Mouse (Mus musculus) intestine, embryonic 15.5 days (tissue): Measurements from ENCODE around the gene Ap2b1. TPM values are rescaled to one million over a fixed set of nuclear protein-coding genes. Genes with fewer than 3 reads are reported as not detected.

Experiments
- ATAC-seq: fragments of 200-750 bp; cut with Nextera tagmentation; 2 replicates; pipeline ENCODE4 v1.8.0; 2017; ENCODE audit warnings: moderate TSS enrichment, moderate library complexity
- H3K27ac ChIP-seq: fragments of 300-500 bp; sonication (generic); 2 replicates; pipeline ENCODE4 v1.5.1; 2015; ENCODE audit warnings: mild to moderate bottlenecking, inconsistent platforms
- H3K27me3 ChIP-seq: fragments of 300-500 bp; sonication (generic); replicated peaks from 2 replicates; pipeline ENCODE4 v1.6.1; 2015; ENCODE audit warnings: inconsistent platforms
- H3K36me3 ChIP-seq: fragments of 300-500 bp; sonication (generic); 2 replicates; pipeline ENCODE4 v1.6.1; 2015; ENCODE audit warnings: inconsistent platforms
- H3K4me1 ChIP-seq: fragments of 300-500 bp; sonication (generic); replicated peaks from 2 replicates; pipeline ENCODE4 v1.6.1; 2015; ENCODE audit warnings: inconsistent platforms
- H3K4me2 ChIP-seq: fragments of 300-500 bp; sonication (generic); replicated peaks from 2 replicates; pipeline ENCODE4 v1.6.1; 2015; ENCODE audit warnings: mild to moderate bottlenecking, inconsistent platforms
- H3K4me3 ChIP-seq: fragments of 300-500 bp; sonication (generic); replicated peaks from 2 replicates; pipeline ENCODE4 v1.5.1; 2015; ENCODE audit warnings: inconsistent platforms
- H3K9ac ChIP-seq: fragments of 300-500 bp; sonication (generic); 2 replicates; pipeline ENCODE4 v1.6.1; 2015; ENCODE audit warnings: inconsistent platforms
- H3K9me3 ChIP-seq: fragments of 300-500 bp; sonication (generic); 2 replicates; pipeline ENCODE4 v1.6.1; 2016; ENCODE audit warnings: inconsistent platforms
- WGBS: fragments of 180-500 bp; shearing (Covaris S2); methylation state at CpG from one replicate; pipeline ENCODE4 v1.1.7; 2015; 5-methylcytosine and 5-hydroxymethylcytosine counted together
- polyA plus RNA-seq: library from polyadenylated mRNA; unstranded; fragments of >200 nt; fragmentation: Nextera tagmentation; extraction: Ambion mirVana; gene quantifications from 2 replicates; pipeline ENCODE4 v1.2.1, GENCODE M21; 2015

Gene Ap2b1
- polyA plus RNA-seq, 1 experiment from 2014 or later: 51.0 TPM

DNA sequence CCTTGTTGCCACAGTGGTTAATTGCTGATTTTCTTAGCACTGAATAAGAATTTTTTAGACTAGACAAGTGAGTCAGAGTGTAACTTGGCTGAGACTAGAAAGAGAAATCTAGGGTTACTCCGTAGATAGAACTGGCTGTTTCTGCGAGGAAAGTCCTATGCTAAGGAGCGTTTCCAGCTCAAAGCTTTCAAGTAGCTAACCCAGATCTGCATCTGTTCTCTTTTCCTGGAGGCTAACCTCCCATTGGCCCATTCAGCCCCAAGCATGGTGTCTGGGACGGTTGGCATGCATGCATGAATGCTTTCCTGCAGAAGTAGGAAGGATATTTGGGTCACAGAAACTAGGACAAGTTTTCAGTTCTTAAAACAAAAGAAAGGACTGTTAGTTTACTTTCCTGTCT lies 72.4 kb downstream of the Ap2b1 start:
- H3K9ac ChIP-seq: no peak overlapping the region
- H3K36me3 ChIP-seq: peaks cover 2% of the 10 kb centered on the region; the same call in 1 of the 2 replicates
- WGBS: 92% methylated on average over 4 of the region's 4 CpGs
- no peak overlapping the region for H3K4me3 ChIP-seq
- H3K27ac ChIP-seq: no peak overlapping the region
- no peak overlapping the region for H3K4me2 ChIP-seq
- no peaks in the 10 kb centered on the region for H3K9me3 ChIP-seq
- no peaks in the 10 kb centered on the region for H3K4me1 ChIP-seq
- H3K27me3 ChIP-seq: no peaks in the 10 kb centered on the region
- no peak for ATAC-seq

DNA sequence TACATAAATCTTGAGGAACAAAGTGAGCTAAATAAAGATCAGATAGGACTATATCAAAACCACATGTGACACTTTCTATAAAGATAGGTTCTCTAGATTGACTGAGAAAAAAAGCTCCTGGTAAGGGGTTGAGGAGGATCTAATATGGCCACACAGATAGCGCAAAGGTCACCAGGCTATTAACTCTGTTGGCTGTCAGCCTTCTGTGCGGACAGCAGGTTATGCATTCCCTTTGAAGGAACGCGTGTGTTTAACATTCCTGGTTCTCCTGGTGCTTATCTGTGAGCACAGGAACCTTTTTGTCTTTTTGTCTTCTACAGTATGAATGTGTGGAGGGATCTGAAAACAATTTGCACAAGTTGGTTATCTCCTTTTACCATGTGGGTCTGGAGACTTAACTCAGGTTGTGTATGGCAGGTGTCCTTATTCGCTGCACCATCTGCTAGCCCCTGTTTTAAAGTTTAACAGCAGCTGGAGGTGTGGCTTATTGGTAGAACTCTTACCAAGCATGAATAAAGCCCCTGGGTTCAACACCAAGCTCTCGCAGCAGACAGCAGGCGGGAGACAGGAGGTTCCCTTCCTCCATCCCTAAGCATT lies 81.0 kb downstream of the Ap2b1 start:
- H3K4me2 ChIP-seq: no peak overlapping the region
- WGBS: 65% methylated on average over 7 of the region's 7 CpGs
- no peaks in the 10 kb centered on the region for H3K4me1 ChIP-seq
- ATAC-seq: no peak
- H3K4me3 ChIP-seq: no peak overlapping the region
- H3K9me3 ChIP-seq: no peaks in the 10 kb centered on the region
- no peak overlapping the region for H3K9ac ChIP-seq
- no peak overlapping the region for H3K27ac ChIP-seq
- H3K36me3 ChIP-seq: no peaks in the 10 kb centered on the region
- no peaks in the 10 kb centered on the region for H3K27me3 ChIP-seq

DNA sequence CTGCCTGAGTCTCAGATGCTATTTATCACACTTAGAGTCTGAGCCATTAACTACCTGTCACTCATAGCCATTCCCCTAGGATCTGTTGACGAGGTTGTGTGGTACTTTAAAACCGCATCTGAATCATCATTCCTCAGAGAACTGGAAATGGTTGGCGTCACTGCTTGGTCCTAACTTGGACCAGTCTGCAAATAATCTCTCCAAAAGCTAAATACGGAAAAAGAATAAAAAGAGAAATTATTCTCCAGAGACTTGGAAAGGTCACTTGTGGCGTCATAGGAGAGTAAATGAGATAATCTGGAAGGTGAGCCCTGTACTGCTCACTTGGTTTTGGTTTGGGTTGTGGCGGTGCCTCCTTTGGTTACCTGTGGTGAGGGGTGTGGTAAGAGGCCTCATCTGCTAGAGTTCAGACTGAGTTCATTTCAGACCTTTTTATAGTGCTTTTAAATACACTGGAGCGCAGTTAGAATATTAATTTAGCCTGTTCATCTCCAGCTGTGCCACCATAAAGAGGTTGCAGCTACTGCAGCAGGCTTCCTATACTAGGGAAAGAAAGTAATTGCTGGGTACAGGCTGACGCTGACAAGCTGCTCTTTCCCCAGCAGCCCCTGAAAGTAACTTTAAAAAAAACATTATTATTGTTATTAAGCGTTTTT lies 84.2 kb downstream of the Ap2b1 start:
- WGBS: 73% methylated on average over 9 of the region's 9 CpGs
- no peak for ATAC-seq
- Histone ChIP-seq H3K36me3 (no peaks in the 10 kb centered on the region), H3K4me1 (no peaks in the 10 kb centered on the region), H3K4me2 (no peak overlapping the region), H3K27me3 (no peaks in the 10 kb centered on the region), H3K4me3 (no peak overlapping the region), H3K9me3 (no peaks in the 10 kb centered on the region), H3K27ac (no peak overlapping the region), H3K9ac (no peak overlapping the region)

DNA sequence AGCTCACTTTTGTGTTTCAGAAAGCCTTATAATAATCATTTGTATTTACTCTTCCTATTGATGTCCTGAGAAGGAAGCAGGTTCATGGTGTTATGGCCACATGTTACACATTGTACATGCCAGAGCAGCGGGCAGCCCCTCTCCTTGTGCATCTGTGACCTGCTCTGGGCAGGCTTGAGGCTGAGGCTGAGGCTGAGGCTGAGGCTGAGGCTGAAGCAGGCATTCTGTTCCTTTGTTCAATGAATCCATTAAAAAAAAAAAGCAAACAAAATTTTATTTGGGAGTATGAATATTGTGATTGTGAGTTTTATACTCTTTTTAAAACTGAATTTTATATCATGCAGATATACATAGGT lies 84.7 kb downstream of the Ap2b1 start:
- no peak overlapping the region for H3K27ac ChIP-seq
- no peak overlapping the region for H3K4me3 ChIP-seq
- H3K36me3 ChIP-seq: no peaks in the 10 kb centered on the region
- no peaks in the 10 kb centered on the region for H3K9me3 ChIP-seq
- H3K27me3 ChIP-seq: no peaks in the 10 kb centered on the region
- ATAC-seq: no peak
- WGBS: 97% methylated on average over 1 of the region's 1 CpGs
- no peak overlapping the region for H3K4me2 ChIP-seq
- H3K9ac ChIP-seq: no peak overlapping the region
- no peaks in the 10 kb centered on the region for H3K4me1 ChIP-seq

DNA sequence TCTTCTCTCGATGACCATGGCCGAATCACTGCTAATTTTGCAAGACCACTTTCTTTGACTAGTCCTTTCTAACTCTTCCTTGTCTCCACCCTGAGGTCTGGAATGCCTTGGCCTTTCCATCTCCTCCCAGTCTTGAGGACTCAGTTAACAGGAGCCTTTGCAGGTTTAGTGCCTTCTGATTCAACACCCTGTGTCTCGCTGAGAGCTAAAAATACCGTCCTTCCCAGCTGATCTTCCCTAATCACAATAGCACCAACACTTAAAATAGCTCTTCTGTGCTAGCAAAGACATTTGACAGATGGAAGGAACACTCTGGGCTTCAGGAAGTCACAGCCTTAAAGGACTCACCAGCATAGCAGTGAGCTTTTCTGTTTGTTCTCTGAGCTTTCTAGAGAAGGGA lies 94.2 kb downstream of the Ap2b1 start:
- WGBS: 88% methylated on average over 4 of the region's 4 CpGs

DNA sequence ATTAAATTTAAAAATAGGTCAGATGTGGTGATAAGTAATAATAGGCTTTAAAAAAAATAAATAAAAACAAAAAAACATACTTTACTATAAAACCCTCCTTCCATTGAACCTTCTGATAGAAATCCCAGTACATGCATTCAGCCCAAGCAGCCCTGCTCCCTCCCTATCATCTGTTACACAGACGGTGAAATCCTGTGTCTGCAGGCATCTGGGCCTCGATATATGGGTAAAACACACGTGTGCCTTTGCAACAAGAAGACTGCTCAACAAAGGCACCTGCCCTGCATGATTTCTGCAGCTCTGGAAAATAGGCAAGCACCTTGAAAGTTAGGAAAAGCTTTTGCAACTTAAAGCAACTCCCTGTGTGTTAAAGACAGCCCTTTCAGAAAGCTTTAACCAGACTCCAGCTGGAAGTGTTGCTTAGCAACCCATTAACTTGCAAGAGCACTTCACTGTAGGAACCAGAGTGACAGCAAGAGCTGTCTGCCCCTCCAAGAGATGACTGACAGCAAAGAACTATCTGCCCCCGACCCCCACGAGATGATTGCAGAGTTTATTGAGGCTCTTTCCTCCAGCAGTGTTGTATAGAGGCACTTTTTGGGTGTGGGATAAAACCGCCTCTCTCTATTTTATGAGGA lies 96.1 kb downstream of the Ap2b1 start:
- Histone ChIP-seq H3K36me3 (peaks cover 5% of the 10 kb centered on the region; the same call in 1 of the 2 replicates), H3K4me3 (no peak overlapping the region)
- 56% methylated on average over 6 of the region's 6 CpGs for WGBS

More for the DNA sequence above, 94.2 kb downstream of the Ap2b1 start:
- H3K4me2 ChIP-seq: no peak overlapping the region
- H3K4me3 ChIP-seq: no peak overlapping the region
- H3K27me3 ChIP-seq: no peaks in the 10 kb centered on the region
- H3K4me1 ChIP-seq: no peaks in the 10 kb centered on the region
- peaks cover 5% of the 10 kb centered on the region; the same call in 1 of the 2 replicates for H3K36me3 ChIP-seq
- no peak for ATAC-seq
- no peaks in the 10 kb centered on the region for H3K9me3 ChIP-seq
- H3K27ac ChIP-seq: no peak overlapping the region
- no peak overlapping the region for H3K9ac ChIP-seq

DNA sequence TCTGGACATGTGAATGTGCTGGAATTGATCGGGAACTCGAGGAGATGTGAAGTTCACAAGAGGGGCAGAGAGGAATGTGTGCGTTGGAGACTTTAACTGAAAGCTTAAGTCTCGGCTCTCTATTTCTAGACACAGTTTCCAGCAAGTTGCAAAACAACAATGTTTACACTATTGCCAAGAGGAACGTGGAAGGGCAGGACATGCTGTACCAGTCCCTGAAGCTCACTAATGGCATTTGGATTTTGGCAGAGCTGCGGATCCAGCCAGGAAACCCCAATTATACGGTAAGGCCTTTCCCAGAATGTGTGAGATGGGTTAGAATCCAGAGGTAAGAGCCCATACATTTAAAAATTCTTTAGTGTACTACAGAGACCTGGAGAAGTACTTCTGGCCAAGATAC lies 98.8 kb downstream of the Ap2b1 start:
- Histone ChIP-seq H3K4me1 (no peaks in the 10 kb centered on the region), H3K9me3 (no peaks in the 10 kb centered on the region), H3K9ac (no peak overlapping the region), H3K27me3 (no peaks in the 10 kb centered on the region), H3K4me3 (no peak overlapping the region), H3K36me3 (peaks cover 5% of the 10 kb centered on the region; the same call in 1 of the 2 replicates), H3K27ac (no peak overlapping the region), H3K4me2 (no peak overlapping the region)
- ATAC-seq: no peak
- WGBS: 86% methylated on average over 7 of the region's 7 CpGs

More for the DNA sequence above, 96.1 kb downstream of the Ap2b1 start:
- no peak overlapping the region for H3K27ac ChIP-seq
- H3K4me1 ChIP-seq: no peaks in the 10 kb centered on the region
- H3K27me3 ChIP-seq: no peaks in the 10 kb centered on the region
- H3K4me2 ChIP-seq: no peak overlapping the region
- no peak overlapping the region for H3K9ac ChIP-seq
- H3K9me3 ChIP-seq: no peaks in the 10 kb centered on the region
- ATAC-seq: no peak

DNA sequence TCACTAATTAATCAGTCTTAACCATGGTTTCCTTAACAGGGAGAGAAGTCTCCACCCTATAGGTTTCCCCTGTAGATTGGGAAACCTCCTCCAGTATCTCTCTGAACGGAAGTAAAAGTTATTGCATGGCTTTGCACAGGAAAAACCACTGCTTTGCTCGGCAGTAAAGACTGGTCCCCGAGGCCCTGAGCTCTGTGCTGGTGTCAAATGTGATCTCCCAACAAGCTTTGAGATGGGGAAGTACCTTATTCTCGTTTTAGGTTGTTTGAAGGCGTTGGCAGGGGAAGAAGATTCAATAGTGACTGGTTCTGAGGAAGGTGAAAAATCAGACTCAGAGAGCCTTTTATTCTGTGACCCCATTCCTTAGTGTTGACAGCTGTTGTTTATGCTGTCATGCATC lies 99.9 kb downstream of the Ap2b1 start:
- Histone ChIP-seq H3K9ac (no peak overlapping the region), H3K4me3 (no peak overlapping the region), H3K4me1 (no peaks in the 10 kb centered on the region), H3K27me3 (no peaks in the 10 kb centered on the region), H3K27ac (no peak overlapping the region), H3K9me3 (no peaks in the 10 kb centered on the region), H3K4me2 (no peak overlapping the region), H3K36me3 (peaks cover 7% of the 10 kb centered on the region; the same call in 1 of the 2 replicates)
- no peak for ATAC-seq
- WGBS: 81% methylated on average over 5 of the region's 5 CpGs

DNA sequence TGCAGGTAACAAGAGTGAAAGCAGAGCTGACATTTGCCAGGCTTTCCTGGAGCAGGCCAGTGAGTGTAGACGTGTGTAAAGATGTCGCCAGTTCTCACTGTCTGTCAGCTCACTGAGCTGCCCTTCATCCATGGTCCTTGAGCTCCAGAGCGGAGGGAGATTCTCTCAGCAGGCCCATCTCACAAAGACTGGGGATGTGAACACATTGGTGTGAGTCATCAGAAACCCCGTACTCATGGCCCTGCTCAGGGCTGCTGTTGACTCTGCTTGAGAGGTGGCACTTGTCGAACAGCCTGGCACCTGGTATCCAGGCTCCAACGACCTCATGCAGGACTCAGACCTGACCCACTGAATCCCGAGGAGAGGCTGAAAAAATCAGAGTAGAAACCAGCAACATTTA lies 105.0 kb downstream of the Ap2b1 start:
- no peaks in the 10 kb centered on the region for H3K9me3 ChIP-seq
- no peak for ATAC-seq
- H3K27ac ChIP-seq: no peak overlapping the region
- 83% methylated on average over 7 of the region's 7 CpGs for WGBS
- no peak overlapping the region for H3K4me2 ChIP-seq
- no peak overlapping the region for H3K4me3 ChIP-seq
- H3K36me3 ChIP-seq: 0 out of 2 replicates have a peak, but pooled peaks cover 3% of the 10 kb centered on the region
- no peaks in the 10 kb centered on the region for H3K27me3 ChIP-seq
- H3K9ac ChIP-seq: no peak overlapping the region
- no peaks in the 10 kb centered on the region for H3K4me1 ChIP-seq

DNA sequence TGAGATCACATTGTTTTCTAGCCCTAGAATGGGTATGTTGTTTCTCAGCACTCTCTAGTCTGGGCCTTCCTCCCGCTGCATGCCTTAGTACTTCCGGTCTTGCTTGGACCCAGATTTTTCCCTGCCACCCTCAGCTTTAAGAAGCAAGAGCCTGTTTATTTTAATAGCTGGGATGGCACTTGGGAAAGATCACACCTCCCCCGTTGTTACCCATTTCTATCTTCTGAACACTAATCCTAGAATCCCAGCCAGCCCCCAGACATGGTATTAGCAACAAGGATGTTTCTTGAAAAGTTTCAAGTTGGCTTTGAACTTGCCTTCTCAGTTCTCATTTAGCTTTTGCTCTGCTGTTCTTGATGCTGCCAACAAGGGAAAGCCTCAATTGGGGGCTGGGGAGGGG lies 107.6 kb downstream of the Ap2b1 start:
- peaks cover 13% of the 10 kb centered on the region; the same call in 1 of the 2 replicates for H3K4me1 ChIP-seq
- H3K36me3 ChIP-seq: 0 out of 2 replicates have a peak, but pooled peaks cover 3% of the 10 kb centered on the region
- no peak overlapping the region for H3K4me3 ChIP-seq
- no peaks in the 10 kb centered on the region for H3K9me3 ChIP-seq
- ATAC-seq: no peak
- H3K27me3 ChIP-seq: no peaks in the 10 kb centered on the region
- H3K4me2 ChIP-seq: no peak overlapping the region
- no peak overlapping the region for H3K9ac ChIP-seq
- no peak overlapping the region for H3K27ac ChIP-seq
- WGBS: 56% methylated on average over 3 of the region's 3 CpGs

DNA sequence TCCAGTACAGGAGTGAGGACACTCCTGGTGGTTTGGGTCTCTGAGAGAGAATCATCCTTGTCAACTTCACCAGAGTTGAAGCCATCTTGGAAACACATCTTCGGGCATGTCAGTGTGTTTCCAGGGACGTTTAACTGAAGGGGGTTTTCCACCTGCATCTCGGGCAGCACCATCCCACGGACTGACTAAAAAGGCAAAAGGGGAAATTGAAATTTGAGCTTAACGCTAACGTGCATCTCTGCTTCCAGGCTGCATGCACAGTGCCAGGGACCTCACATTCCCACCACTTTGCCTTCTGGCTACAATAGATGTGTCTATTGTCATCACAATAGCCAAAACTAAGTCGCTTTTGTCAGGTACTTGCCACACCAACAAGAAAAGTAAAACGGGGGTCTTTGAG lies 109.4 kb downstream of the Ap2b1 start:
- 45% methylated on average over 8 of the region's 8 CpGs for WGBS
- ATAC-seq: no peak

DNA sequence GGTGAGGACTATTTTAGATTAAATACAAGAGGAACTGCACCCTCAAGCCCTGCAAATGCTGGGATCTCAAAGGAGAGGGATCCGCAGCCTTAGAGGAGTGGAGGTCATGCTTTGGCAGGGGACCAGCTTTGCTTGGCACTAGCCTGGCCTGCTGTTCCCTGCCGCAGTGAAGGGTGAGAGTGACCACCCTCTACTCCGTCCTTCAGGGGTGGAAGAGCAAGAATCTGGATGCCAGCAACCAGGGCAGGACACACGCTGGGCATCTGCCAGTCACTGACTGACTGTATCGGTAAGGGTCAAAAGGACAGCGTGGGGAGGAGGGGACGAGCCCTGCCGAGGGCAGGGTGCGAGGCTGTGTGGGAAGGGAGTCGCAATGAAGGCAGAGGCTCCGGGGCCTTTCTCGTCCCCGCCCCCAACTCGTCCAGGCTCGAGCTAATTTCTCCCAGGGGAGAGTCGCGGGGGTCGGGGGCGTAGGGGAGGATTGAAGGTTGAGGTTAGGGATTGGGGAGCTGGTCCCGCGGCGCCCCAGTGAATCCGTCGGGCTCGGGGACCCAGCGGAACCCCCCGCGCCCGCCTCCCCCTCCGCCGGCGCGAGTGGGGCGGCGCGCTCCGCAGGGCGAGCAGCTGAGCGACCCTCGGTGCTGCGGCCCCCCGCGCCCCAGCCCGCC lies 110.4 kb downstream of the Ap2b1 start, which contains the start of gene Rasl10b:
Rasl10b (plus strand) TSS at position 51 of the 668 bp plus-strand sequence.
- H3K4me2 ChIP-seq: peak within 1 kb of the TSS; percentile 96
- H3K4me1 ChIP-seq: peaks cover 13% of the 10 kb centered on the region; the same call in 1 of the 2 replicates
- peak within 1 kb of the TSS; percentile 80 for H3K4me3 ChIP-seq
- H3K27me3 ChIP-seq: no peaks in the 10 kb centered on the region
- no peaks in the 10 kb centered on the region for H3K9me3 ChIP-seq
- WGBS: 1% methylated on average over 35 of the region's 44 CpGs
- H3K36me3 ChIP-seq: no peaks in the 10 kb centered on the region
- peak within 1 kb of the TSS; percentile 57 for H3K9ac ChIP-seq
- H3K27ac ChIP-seq: no peak within 1 kb of the TSS
- ATAC-seq: peak; percentile 76

More for the DNA sequence above, 109.4 kb downstream of the Ap2b1 start:
- H3K4me3 ChIP-seq: no peak overlapping the region
- no peaks in the 10 kb centered on the region for H3K36me3 ChIP-seq
- H3K9me3 ChIP-seq: no peaks in the 10 kb centered on the region
- no peak overlapping the region for H3K4me2 ChIP-seq
- no peak overlapping the region for H3K27ac ChIP-seq
- no peak overlapping the region for H3K9ac ChIP-seq
- no peaks in the 10 kb centered on the region for H3K27me3 ChIP-seq
- peaks cover 13% of the 10 kb centered on the region; the same call in 1 of the 2 replicates for H3K4me1 ChIP-seq
